Mouse (Mus musculus) heart, adult 10 weeks (tissue): ENCODE data around the gene Ccdc28b. TPM values are rescaled to one million over a fixed set of nuclear protein-coding genes. Genes with fewer than 3 reads are reported as not detected.

Source experiments
- polyA plus RNA-seq: library from polyadenylated mRNA; stranded (reverse); fragments of 350-450 nt; fragmentation: Illumina TruSeq; extraction: RNeasy Lipid Tissue Mini Kit (QIAGEN cat#74804); gene quantifications from one replicate; pipeline ENCODE4 v1.2.3, GENCODE M21; 2014; ENCODE audit warnings: low read depth, low replicate concordance

The Ccdc28b gene
- polyA plus RNA-seq, result 21.7 TPM

DNA sequence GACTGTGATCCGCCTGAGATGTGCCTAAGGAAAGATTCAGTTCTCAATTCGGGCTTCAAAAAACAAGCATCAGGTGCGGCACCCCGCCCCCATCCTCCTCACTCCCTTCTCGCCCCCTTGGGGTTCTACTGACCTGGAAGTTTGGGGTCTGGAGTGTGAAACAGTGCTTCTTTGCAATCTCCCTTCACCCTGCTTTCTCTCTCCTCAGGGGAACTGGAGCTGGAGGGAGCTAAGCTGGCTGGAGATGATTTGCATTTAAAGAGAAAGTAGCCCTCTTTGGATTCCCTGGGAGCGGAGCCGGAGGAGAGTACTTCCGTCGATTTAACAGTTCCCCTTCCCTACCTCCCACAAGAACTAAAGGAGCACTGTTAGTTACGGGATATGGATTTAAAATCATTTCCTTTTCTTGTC, at the start of gene Ccdc28b:
TSS of gene Ccdc28b (minus strand) at position 267 of the 411 bp plus-strand sequence.

DNA sequence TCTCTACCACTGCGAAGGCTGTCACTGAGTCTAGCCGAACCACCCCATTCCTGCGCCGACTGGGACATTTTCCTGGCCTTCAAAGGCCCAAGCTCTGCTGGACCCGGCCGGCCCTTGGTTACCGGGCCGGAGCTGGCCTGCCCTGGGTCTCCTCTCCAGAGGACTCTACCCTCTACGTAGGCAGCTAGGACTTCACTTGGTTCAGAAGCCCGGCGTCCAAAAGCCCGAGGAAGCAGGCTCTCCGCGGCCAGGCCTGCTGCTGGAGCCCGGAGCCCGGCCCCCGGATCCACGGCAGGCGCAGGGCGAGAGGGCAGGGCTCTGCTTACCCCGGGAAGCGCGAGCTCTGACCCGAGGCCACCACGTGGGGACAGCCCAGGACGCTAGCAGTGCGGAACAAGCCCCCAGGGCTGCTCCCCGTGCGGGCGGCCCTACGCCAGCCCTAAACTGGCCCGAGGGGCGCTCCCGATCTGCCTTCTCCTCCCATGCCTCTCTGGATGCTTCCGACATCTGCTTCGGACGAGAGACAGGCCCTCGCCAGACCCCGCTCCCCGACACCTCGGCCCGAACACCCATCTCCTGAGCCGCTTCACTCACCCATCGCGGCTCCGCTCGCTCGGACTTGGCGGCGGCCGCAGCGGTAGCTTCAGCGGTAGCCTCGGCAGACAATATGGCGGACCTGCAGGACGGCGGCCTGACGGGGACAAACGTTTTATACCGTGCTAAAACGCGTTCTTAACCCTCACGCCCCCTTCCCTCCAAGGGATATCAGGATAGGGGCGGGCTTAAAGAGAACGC, 48.5 kb upstream of the Ccdc28b start, which contains the start of gene Kpna6:
TSS of gene Kpna6 (minus strand) at position 685 of the 795 bp plus-strand sequence.

DNA sequence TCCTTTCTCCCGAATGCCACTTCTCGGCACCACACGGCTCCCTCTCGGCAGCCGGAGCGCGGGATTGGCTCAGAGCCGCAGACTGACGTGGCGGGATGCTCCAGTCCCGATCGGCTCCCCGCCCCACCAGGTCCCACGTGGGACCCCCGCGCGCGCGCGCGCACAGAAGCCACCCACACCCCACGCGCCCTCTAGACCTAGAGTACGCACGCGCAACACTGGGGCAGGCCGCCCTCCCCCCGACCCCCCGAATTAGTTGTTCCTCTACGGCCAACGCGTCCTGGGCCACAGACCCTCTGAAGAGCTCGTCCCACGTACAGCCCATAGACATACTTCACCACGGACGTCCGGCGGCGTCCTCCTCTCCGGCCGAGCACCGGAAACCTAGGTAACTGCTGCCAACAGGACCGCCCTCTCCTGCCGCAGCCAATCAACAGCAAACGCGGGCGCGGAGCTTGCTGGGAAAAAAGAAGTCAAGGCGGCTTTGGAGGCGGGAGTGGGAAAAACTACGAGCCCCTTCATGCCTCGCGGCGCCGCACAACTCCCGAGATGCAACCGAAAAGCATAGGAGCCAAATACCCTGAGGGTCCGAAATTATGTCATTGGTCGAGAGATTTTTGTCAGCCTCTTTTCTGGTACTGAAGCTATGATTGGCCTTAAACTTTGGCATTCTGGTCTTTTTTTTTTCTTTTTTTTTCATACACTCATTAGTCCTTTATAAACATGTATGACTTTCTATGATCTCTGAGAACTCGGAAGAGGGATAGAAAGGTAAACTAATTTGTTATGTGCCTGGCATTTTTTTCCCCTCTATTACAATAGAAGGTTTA, 17.1 kb upstream of the Ccdc28b start, which contains the start of gene Txlna:
TSS of gene Txlna (minus strand) at position 428 of the 830 bp plus-strand sequence.

GRCm38 (mm10) chr4:129618786-129619691, 4.7 kb downstream of the Ccdc28b start, which contains the start of gene Iqcc:
Gene Iqcc, minus strand, starts transcription at chr4:129619099.

GRCm38 (mm10) chr4:129614093-129614492, 9.7 kb downstream of the Ccdc28b start, which contains the start of gene Dcdc2b:
Gene Dcdc2b, minus strand, starts transcription at chr4:129614257.

GRCm38 (mm10) chr4:129600233-129601158, 23.3 kb downstream of the Ccdc28b start, which contains the start of the genes Eif3i and Tmem234:
Gene Eif3i, minus strand, starts transcription at chr4:129600648.
Gene Tmem234, plus strand, starts transcription at chr4:129600668.

GRCm38 (mm10) chr4:129578466-129578865, 45.3 kb downstream of the Ccdc28b start, which contains the start of gene Fam167b:
Gene Fam167b, minus strand, starts transcription at chr4:129578549.

GRCm38 (mm10) chr4:129573430-129573829, 50.3 kb downstream of the Ccdc28b start, which contains the start of gene Lck:
Gene Lck, minus strand, starts transcription at chr4:129573641.

Other genes with a start within 250 kb of the Ccdc28b start
- 3.6 TPM for gene Zbtb8a, start 245.8 kb downstream of the Ccdc28b start, polyA plus RNA-seq
- not detected for gene Zbtb8b, start 183.1 kb downstream of the Ccdc28b start, polyA plus RNA-seq
- 48.9 TPM for gene Bsdc1, start 162.4 kb downstream of the Ccdc28b start, polyA plus RNA-seq
- not detected for gene Tssk3, start 132.9 kb downstream of the Ccdc28b start, polyA plus RNA-seq
- not detected for gene Fam229a, start 132.8 kb downstream of the Ccdc28b start, polyA plus RNA-seq
- gene Marcksl1, start 110.4 kb downstream of the Ccdc28b start, polyA plus RNA-seq, result 5.8 TPM
- gene Hdac1, start 81.2 kb downstream of the Ccdc28b start, polyA plus RNA-seq, result 25.7 TPM
- 0.68 TPM for gene Lck, start 50.3 kb downstream of the Ccdc28b start, polyA plus RNA-seq
- gene Fam167b, start 45.4 kb downstream of the Ccdc28b start, polyA plus RNA-seq, result 0.73 TPM
- gene Eif3i, start 23.3 kb downstream of the Ccdc28b start, polyA plus RNA-seq, result 141 TPM
- 78.7 TPM for gene Tmem234, start 23.3 kb downstream of the Ccdc28b start, polyA plus RNA-seq
- 2.9 TPM for gene Dcdc2b, start 9.7 kb downstream of the Ccdc28b start, polyA plus RNA-seq
- 16.9 TPM for gene Iqcc, start 4.8 kb downstream of the Ccdc28b start, polyA plus RNA-seq
- 25.6 TPM for gene Txlna, start 17.1 kb upstream of the Ccdc28b start, polyA plus RNA-seq
- gene Kpna6, start 48.8 kb upstream of the Ccdc28b start, polyA plus RNA-seq, result 43.9 TPM
- 4.8 TPM for gene Tmem39b, start 72.9 kb upstream of the Ccdc28b start, polyA plus RNA-seq
- 35.7 TPM for gene Khdrbs1, start 118.4 kb upstream of the Ccdc28b start, polyA plus RNA-seq
- gene Ptp4a2, start 187.3 kb upstream of the Ccdc28b start, polyA plus RNA-seq, result 235 TPM